Mouse (Mus musculus) adrenal gland, postnatal 0 days (tissue): ENCODE results near the gene Gm4070. TPM values are rescaled to one million over a fixed set of nuclear protein-coding genes. Genes with fewer than 3 reads are reported as not detected.

Experiments used
- polyA plus RNA-seq: library from polyadenylated mRNA; unstranded; fragments of >200 nt; fragmentation: Nextera tagmentation; extraction: Ambion mirVana; gene quantifications from 2 replicates; pipeline ENCODE4 v1.2.1, GENCODE M21; 2015

Gene Gm4070
- 0.82 and 1.7 TPM in 2 replicates for polyA plus RNA-seq

GRCm38 (mm10) chr7:105953812-105954211 is at the start of gene Gm4070:
Gm4070 (minus strand) TSS chr7:105953967.

Other genes with a start within 250 kb of the Gm4070 start
- gene Ilk, start 217.4 kb downstream of the Gm4070 start, polyA plus RNA-seq, result 226 and 237 TPM in 2 replicates
- 17.4 and 27.9 TPM in 2 replicates for gene Rrp8, start 216.6 kb downstream of the Gm4070 start, polyA plus RNA-seq
- 146 and 158 TPM in 2 replicates for gene Taf10, start 209.6 kb downstream of the Gm4070 start, polyA plus RNA-seq
- 58.5 and 125 TPM in 2 replicates for gene Tpp1, start 201.7 kb downstream of the Gm4070 start, polyA plus RNA-seq
- gene Dchs1, start 166.3 kb downstream of the Gm4070 start, polyA plus RNA-seq, result 3.0 and 4.0 TPM in 2 replicates
- gene Mrpl17, start 142.9 kb downstream of the Gm4070 start, polyA plus RNA-seq, result 438 and 446 TPM in 2 replicates